Mouse (Mus musculus) kidney, adult 11 months (tissue): ENCODE results near the gene Adarb2.

Source experiments
- DNase-seq: peaks from one replicate; pipeline ENCODE4 v3.0.0; 2022

Gene Adarb2

DNA sequence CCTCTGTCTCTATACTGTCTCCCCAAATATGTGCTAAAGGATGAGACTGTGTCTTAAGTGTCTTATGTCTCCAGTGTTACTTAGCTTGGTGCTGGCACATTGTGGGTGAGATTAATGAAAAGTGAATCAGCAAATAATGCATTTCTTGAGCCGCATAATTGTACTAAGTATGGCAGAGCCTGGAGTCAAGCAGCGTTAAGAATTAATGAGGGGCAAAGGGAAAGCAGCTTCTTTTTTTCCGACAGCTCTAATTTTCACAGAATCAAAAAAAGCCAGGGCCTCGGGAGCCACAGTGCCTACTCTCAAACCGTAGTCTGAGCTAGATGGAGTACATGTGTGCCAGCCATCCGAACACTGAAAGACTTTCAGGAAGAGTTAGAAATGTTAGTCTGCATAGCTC, 488.8 kb downstream of the Adarb2 start:
- DNase-seq = no peak

DNA sequence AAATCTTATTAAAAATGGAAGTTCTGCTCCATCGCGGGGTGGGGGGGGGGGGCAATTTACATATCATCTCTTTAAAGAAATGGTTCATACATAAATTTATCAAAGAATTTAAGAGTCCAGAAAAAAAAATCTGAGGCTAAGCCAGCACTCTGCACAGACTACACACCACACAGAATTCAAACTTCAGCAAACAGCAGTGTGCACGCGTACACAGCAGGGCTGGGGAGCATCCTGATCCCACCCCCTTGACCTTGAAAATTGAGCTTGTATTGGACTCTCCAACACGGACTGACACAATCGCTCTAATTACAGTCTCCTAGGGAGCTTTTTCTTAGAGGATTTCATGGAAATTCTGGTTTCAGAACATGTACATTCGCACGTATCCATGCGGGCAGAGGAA, 490.1 kb downstream of the Adarb2 start:
- no peak for DNase-seq

DNA sequence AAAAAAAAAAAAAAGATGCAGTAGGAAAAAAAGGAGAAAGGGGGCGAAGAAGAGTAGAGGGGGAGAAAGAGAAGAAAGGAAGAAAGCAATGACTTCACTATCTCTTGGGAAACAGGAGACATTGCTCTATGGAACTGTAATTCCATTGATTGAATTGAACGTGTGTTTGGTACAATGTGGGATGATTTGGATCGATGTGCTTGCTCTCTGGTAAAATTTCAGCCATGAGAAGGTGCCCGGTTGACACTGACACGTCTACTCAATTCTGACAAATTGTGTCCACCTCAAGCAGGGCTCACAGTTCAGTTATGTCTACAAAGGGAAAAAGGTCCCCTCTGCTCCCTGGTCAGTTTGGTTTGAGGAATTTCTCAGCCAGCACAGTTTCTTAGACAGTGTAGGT, 495.8 kb downstream of the Adarb2 start:
- DNase-seq = no peak

DNA sequence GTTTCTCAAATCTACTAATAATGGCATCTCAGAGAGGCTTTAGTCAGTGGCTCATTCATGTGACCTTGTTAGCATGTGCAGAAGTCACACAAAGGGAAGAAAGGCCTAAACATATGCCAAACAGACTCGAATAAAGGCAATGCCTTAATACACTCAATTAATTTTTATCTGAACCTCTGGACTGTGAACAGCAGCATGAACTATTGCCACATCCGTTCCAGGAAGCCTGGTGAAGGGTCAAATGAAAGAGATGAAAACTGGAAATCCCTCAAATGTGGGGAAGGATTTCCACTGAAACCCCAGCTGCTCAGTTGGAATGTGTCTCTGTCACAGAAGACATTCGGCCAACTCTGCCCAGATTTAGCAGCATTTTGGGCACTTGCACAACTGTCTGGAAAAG, 497.2 kb downstream of the Adarb2 start:
- no peak for DNase-seq

DNA sequence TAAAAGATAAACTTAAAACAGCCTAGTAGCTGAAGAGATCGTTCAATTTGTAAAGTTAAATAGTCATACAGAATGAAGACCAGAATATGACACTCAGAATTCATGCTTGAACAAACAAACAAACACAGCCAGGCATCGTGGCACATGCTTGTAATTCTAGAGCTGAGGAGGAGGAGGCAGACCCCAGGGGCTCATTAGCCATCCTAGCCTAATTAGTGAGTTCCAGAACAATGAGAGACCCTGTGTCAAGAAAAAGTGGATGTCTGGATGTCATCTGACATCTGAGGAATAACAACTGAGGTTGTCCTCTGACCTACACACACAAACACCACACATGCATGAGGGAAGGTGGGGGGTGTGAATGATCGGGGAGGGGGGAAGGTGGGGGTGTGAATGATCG, 498.3 kb downstream of the Adarb2 start:
- DNase-seq = no peak

DNA sequence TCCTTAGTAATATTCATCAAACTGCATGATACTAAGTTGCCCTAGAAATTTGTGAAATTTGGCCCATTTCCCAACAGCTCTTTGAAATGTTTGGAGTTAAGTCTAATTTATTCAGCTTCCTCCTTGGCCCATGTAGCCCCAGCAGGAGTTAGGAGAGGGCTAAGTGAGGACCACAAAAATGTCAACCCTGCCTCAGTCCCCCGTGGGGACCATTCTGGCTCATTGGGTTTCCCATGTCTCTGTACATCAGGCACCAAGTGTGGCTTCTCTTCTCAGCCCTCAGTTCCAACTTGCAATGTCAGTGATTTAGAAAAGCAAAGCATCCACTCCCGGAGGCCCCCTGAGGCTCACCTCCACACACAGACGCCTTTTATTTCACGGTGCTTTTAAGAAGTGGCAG, 502.6 kb downstream of the Adarb2 start:
- no peak for DNase-seq

DNA sequence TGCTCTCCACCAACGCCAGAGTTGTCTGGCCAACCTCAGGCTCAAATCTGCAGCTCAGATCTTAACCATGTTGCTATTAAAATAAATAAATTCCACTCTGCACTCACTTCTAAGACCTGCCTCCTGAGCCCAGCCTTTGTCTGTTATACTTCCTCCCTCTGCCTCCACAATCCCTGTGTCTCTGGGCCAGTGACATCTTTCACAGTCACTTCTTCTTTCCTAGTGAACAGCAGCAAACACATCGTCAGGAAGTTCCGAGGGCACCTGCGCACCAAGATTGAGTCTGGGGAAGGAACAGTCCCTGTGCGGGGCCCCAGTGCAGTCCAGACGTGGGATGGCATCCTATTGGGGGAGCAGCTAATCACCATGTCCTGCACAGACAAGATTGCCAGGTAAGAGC, 510.7 kb downstream of the Adarb2 start:
- no peak for DNase-seq

DNA sequence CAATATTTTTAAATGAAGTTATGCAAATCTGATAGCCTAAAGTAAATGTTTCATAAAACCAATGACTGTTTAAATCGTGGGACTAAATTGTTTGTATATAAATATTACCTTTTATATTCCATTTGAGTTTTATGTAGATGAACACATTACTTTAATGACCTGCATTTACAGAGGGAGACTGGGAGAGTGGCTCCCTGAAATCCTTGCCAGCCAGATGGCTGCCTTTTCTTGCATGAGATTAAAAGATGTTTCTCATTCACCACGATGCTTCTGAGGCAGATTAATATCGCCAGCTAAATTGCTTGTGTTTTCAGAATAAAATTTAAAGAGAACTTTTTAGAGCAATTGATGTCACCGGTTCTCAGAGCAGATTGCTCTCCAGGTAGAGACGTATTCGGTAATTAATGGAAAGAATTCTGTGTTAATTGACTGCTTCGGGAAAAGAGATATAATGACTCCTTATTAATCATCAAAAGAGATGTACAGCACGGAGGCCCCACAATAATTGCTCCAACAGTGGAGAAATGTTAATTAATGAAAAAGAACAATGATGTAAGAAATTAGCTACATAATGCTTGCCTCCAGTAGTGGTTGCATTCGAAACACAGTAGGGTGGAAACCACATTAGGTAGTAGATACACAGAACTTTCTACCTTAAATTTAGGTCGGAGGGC, 527.4 kb downstream of the Adarb2 start:
- DNase-seq = no peak

DNA sequence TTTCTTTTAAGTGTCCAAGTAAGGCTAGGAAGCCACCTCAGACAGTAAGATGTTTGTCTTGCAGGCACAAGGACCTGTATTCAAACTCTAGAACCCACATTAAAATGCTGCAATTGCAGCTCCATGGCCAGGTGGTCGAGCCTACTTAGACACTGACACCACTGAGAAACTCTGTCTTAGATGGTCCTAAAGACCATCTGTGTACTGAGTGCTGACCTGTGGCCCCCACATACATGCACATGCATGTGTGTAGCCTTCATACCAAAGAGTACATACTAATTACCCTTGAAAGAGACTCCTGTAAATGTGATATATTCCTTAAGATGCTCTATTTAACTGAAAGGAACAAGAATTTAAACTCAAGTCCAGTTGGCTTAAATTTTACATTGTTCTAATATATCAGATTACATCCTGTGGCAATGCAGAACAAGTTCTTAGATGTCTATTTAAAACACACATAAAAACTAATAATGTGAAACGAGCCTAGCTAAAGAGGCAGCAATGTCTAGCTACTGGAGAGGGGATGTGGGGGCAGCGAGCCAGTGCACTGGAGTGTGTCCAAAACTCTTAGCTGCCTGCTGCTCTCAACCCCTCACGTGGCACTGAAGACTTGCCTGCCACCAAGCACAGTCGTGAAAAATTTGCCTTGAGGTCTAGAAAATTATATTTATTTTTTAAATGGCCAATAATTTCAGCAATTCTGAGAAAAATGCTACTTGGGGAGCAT, 534.6 kb downstream of the Adarb2 start:
- DNase-seq = no peak

DNA sequence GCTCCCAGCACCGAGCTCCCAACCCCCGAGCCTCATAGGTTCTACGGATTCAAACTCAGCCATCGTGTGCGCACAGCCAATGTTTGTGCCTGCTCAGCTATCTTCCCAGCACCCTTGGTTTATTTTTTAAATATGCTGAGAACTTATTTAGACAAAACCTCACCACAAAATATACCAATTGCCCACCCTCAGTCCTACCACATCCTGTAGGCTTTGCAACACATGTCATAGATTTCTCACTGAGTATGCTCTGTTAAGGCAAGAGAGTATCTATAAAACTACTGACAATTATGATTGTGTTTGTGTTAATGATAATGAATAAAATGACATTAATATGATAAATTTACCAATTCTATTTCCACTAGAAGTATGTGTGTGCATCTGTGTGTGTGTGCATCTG, 540.1 kb downstream of the Adarb2 start:
- DNase-seq = no peak

DNA sequence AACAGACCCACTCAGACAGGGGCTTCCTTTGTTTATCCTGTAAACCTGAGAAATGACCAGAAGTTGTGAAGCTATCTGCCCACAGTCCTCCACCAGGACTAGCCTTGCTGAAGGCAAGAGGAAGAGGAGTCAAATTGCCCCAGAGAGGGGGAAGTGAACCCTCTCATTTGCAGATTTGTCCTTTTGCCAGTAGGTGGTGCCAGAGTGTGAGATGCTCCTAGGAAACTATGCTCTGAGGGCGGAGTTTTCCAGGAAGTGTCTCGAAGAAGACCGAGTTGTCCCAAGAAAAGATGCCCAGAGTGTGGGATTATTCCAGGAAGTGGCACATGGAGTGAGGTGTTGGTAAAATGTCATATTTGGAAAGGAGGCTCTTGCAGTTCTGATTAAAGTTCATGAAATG, 541.9 kb downstream of the Adarb2 start:
- peak; percentile 2 for DNase-seq

DNA sequence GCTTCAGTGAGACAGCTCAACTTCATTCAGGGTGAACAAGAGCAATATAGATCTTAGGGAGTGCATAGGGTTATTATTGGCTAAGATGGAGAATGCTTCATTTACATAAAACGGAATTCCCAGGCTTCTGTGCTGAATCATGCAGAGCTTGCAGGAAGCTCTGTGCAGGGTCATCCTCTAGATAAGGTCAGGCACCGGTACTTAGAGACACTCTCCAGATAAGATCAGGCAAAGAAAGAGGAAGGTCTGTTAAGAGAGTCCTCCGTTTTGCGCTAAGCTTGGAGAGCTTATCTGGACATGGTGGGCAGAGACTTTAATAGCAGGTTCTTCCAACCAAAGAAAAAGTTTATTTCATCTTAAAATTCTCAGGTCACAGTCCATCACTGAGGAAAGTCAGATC, 542.9 kb downstream of the Adarb2 start:
- no peak for DNase-seq

DNA sequence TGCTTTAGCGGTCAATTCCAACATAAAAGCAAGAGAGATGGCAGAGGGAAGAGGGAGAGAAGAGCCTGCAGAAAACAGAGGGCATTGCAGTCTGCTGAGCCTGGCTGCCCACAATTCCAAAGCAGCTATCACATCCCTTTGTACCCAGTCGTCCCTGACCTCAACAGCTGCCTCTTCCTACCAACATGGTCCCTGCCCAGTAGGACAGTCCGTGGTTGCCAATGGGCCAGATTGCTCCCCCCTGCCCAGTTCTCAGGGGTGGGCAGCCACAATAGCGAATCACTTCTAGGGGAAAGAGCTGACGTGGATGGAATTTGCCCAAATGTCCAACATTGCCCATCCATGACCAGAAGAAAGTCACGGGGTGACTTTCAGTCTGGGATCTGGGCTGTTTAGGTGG, 546.8 kb downstream of the Adarb2 start:
- no peak for DNase-seq

DNA sequence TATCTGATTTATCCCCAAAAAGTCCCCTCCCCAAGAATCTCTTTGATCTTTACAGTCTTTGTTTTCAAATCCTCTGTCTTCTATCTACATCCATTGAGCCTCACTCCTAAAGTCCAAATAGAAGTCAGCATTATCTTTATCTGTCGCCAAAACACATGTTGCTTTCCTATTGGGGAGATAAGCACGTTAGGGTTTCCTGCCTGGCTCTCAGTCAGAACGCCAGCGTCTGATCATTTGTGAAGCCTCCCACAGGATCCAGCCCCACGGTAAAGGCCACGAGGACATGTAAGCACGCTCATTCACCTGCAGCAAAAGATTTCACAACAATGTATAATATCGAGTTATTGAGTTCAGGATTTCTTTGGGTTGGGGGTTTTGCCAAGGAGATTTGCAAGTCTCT, 558.3 kb downstream of the Adarb2 start:
- no peak for DNase-seq

DNA sequence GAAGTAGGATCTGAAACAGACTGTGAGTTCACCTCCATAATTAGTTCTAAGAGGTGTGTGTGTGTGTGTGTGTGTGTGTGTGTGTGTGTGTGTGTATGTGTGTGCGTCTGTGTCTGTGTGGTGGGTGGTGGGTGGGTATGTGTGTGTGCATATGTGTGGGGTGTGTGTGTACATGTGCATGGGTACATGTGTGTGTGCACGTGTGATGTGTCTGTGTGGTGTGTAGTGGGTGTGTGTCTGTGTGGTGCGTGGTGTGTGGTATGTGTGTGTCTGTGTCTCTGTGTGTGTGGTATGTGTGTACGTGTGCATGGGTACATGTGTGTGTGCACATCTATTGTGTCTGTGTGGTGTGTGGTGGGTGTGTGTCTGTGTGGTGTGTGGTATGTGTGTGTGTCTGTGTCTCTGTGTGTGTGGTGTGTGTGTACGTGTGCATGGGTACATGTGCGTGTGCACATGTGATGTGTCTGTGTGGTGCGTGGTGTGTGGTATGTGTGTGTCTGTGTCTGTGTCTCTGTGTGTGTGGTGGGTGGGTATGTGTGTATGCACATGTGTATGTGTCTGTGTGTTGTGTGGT, 567.1 kb downstream of the Adarb2 start:
- no peak for DNase-seq

DNA sequence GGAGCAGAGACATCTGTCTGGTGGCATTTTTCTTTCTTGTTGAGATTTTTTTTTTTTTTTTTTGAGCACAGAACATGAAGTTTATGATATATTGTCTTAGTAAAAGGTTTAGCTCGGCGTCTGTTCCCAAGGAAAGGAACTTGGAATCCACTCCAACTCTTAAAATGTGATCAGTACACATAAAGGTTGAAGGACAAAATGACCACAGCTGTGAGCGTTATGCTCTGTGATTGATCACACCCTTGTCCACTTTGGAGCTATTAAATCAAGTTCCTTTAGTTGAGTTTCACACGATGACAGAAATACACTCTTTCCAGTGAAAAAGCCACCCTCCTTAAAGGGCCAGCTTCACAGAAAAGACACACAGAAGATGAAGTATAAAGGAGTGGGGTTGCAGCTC, 568.0 kb downstream of the Adarb2 start:
- no peak for DNase-seq

DNA sequence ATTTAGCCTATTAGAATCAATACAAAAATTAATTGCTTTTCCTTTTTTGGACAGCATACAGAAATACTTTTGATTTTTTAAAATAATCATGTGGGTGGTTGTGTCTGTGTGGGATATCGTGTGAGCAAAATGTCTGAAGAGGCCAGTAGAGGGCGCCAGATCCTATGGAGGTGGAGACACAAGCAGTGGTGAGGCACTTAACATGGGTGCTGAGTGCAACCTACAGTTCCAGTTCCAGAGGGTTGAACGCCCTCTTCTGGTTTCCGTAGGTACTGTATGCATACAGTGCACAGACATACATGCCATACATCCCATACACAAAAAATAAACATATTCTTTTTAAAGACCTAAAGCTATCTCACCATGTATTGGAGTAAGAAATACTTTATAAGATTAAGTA, 577.8 kb downstream of the Adarb2 start:
- DNase-seq = peak; percentile 24

DNA sequence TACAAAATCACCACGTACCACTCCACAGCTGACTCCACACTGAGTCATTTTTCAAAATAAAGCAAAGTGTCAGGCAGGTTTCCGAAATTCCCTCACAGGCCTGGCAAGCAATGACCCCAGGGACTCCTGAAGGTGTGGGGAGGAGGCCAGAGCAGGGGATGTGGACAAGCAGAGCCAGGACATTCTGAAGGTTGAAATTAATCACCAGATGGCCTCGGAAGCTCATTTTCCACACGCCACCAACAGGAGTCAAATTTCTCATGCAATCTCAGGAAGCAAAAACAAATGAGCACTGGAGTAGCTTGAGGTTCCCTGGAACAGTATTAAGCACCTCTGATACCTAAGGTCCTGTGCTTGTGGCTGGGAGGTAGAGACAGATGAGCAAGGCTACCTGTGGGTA, 580.0 kb downstream of the Adarb2 start:
- no peak for DNase-seq

DNA sequence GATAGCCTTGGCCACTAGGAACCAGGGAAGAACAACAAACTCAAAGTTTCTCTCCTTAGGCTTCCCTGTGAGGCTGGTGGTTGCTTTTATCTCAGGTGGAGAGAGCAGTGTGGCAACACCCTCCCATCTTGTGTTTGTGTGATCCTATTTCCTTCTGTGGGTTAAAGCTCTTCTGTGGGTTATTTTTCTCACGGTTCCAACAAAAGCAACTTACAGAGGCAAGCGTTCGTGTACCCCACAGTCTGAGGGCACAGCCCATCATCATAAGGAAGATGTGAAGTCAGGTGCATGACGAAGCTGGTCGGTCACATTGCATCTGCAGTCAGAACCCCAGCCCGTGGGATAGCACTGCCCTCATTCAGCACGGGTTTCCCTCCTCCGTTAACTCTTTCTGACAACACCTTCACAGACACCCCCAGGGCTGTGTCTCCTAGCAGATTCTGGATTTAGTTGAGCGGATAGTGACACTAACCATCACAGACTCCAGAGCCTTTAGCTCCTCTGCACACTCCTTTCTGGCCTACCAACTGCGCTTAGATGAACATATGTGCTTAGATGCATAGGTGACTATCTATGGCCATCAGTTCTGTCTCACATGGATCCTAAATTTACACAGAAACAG, 581.1 kb downstream of the Adarb2 start:
- no peak for DNase-seq

DNA sequence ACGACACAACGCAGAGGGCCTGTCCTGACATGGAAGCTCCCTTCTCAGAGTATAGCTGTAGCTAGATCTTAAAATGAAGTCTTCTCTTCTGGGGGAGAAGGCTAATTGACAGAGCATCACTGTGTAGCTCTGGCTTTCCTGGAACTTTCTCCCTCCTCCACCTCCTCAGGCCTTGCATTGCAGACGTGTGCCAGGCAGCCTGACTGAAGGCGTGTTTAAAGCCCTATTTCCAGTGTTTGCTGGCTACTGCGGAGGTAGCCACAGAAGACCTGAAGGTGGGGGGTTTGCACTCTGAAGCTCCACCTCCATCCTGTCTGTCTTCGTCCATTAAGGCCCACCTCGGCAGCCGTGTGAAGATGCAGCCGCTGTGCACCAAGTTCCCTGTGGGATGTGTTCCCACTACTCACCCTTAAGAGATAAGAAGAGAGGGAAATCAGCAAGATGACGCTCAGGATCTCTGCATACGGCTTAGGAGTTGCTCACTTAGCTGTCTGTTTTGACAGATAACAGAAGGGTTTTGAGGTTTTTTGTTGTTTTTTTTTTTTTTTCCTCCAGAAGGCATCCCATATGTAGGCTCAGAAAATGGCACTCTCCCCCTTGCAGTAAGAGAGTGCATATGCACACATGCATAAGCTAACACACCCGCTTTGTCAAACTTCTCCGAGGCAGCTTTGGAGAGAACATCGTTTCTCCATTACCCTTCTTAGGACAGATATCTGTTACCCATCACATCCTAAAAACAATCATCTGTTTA, 581.8 kb downstream of the Adarb2 start:
- DNase-seq = no peak

DNA sequence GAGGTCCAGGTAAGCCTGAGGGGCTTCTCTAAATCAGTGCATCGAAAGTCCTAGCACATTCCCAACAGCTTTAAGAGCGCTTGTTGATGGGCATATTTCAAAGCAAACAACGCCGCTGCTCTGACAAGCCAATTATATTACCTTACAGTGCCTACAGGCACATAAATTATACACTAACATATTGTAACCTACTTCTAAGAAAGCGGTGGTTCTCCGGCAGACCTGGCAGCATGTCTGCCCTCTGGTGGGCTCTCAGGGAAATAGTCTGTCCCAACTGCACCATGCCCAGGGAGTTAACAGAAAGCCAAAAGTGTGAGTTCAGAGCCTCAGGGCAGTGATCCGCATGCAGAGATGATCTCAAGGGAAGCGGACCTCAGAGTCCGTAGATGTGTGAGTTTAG, 582.5 kb downstream of the Adarb2 start:
- DNase-seq = peak; percentile 19

DNA sequence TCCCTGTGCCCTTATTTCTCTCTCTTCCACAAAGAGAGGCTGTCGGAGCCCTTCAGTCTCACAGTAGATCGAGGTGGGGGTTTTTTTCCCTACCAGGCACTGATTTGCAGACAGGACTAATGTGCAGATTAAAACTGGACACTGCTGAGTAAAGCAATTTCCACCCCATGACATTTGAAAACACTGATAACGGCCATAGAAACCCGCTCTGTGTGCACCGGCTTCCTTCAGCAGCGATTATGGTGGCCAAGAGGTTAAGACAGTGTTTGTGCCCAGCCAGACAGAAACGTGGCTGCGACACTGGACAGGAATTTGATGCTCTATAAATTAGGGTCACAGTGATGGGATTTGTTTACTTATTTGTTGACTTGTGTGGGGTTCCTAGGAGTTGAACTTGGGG, 590.6 kb downstream of the Adarb2 start:
- DNase-seq = no peak

DNA sequence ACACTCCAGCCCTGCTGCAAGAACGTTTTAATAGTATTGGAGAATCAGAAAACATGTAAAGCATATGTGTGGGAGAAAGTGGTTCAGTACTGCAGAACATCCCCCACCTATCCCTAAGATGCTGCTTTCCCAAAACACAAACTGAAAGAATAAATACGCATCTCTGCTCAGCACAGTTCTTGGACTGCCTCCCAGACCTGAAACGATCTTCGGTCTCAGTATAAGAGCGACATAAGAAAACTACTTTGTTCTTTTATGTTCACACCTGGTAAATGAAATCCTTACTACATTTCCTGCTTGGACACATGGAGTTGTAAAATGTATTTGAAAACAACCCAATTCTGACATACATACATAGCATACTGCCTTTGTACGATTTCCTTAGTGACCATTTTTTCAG, 597.9 kb downstream of the Adarb2 start:
- no peak for DNase-seq
